Mouse (Mus musculus): ENCODE data around the gene Ust. TPM values are rescaled to one million over a fixed set of nuclear protein-coding genes. Genes with fewer than 3 reads are reported as not detected.

The Ust gene
- 1.7 TPM for polyA plus RNA-seq (2017; shearing (Covaris generic))

DNA sequence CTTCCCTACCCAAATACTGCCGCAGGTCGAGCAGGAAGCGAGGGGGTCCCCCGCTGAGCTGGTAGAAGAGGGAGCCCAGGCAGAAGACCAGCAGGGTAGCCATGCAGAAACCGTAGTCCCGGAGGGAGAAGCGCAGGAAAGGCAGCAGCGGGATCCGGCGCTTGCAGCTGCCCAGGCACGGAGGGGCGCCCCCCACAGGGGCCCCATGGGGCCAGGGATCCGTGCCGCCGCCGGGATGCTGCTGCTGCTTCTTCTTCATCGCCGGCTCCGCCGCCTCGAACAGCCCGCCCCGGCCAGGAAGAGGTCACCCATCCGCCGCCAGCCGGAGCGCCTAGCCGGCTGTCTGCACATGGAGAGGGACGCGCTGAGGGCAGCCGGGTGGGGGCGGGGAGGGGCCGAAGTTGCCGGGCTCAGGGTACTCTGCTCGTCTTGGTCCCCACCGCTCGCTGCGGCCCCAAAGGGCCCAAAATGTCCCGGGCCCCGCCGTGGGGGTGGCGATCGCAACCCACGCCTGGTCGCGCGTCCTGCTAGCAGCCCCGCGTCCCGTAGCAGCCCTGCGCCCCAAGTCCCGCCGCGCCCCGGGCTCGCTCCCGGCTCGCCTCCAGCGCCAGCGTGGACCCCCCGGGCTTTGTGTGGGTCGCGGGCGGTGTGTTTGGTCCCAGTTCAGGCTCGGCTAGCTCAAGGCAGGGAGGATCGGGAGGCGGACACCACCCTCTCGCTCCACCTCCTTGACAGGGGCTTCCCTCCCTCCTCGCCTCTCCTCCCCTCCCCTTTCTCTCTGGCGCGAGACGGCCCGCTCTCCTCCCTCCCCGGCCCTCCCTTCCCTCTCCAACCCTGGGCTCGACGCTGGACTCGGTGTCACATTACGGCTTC is at the start of gene Ust:
Gene Ust (minus strand): TSS at position 685 of the 873 bp plus-strand sequence.

